Mouse (Mus musculus) limb, embryonic 14.5 days (tissue): ENCODE data around the gene Zfp106. TPM values are rescaled to one million over a fixed set of nuclear protein-coding genes. Genes with fewer than 3 reads are reported as not detected.

Experiments used
- ATAC-seq: fragments of 200-750 bp; cut with Nextera tagmentation; 2 replicates; pipeline ENCODE4 v1.8.0; 2017; ENCODE audit warnings: low read depth, moderate number of reproducible peaks, moderate TSS enrichment; ENCODE audit not compliant: low FRiP score
- DNase-seq: peaks from one replicate; pipeline ENCODE4 v3.0.0-alpha.2; 2015; ENCODE audit warnings: low spot score
- H3K27ac ChIP-seq: fragments of 300-500 bp; sonication (generic); replicated peaks from 2 replicates; pipeline ENCODE4 v1.5.1; 2014; ENCODE audit warnings: low read depth, mild to moderate bottlenecking, low read length, moderate library complexity, mixed read lengths
- H3K27me3 ChIP-seq: fragments of 300-500 bp; sonication (generic); 2 replicates; pipeline ENCODE4 v1.6.1; 2014; ENCODE audit warnings: low read length, mixed read lengths; ENCODE audit not compliant: control insufficient read depth, insufficient read depth
- H3K36me3 ChIP-seq: fragments of 300-500 bp; sonication (generic); 2 replicates; pipeline ENCODE4 v1.6.1; 2014; ENCODE audit warnings: mild to moderate bottlenecking, low read length, moderate library complexity, mixed read lengths; ENCODE audit not compliant: control insufficient read depth, insufficient read depth
- H3K4me1 ChIP-seq: fragments of 300-500 bp; sonication (generic); 2 replicates; pipeline ENCODE4 v1.6.1; 2014; ENCODE audit warnings: antibody characterized with exemption, low read length, mixed read lengths; ENCODE audit not compliant: control insufficient read depth, insufficient read depth
- H3K4me2 ChIP-seq: fragments of 300-500 bp; sonication (generic); replicated peaks from 2 replicates; pipeline ENCODE4 v1.6.1; 2014; ENCODE audit warnings: low read depth, mild to moderate bottlenecking, low read length, moderate library complexity; ENCODE audit not compliant: severe bottlenecking
- H3K4me3 ChIP-seq: fragments of 300-500 bp; sonication (generic); replicated peaks from 2 replicates; pipeline ENCODE4 v1.5.1; 2014; ENCODE audit warnings: low read length
- H3K9ac ChIP-seq: fragments of 300-500 bp; sonication (generic); 2 replicates; pipeline ENCODE4 v1.6.1; 2014; ENCODE audit warnings: mild to moderate bottlenecking, low read depth, low read length, moderate library complexity; ENCODE audit not compliant: severe bottlenecking
- H3K9me3 ChIP-seq: fragments of 300-500 bp; sonication (generic); 2 replicates; pipeline ENCODE4 v1.6.1; 2016; ENCODE audit warnings: low read length; ENCODE audit not compliant: control insufficient read depth
- POLR2A ChIP-seq: fragments of 200-500 bp; IDR thresholded peaks from 2 replicates; pipeline ENCODE4 v1.8.0; 2012; ENCODE audit warnings: inconsistent platforms, mild to moderate bottlenecking, moderate library complexity, borderline replicate concordance; ENCODE audit not compliant: insufficient read depth, insufficient read length; ENCODE audit errors: extremely low read depth
- WGBS: fragments of 180-500 bp; shearing (Covaris S2); extraction: QIAGEN DNeasy Blood & Tissue Kit; methylation state at CpG from one replicate; pipeline ENCODE4 v1.1.7; 2014; 5-methylcytosine and 5-hydroxymethylcytosine counted together
- polyA plus RNA-seq, 2 experiments: library from polyadenylated mRNA; depleted of rRNA in 1 of 2; stranded (reverse) in 1 of 2; unstranded in 1 of 2; fragments of >200 nt; fragmentation: Nextera tagmentation in 1 of 2; extraction: Ambion mirVana in 1 of 2; gene quantifications; 2 replicates each; pipeline versions ENCODE4 v1.2.1 to v1.2.3; 2012 to 2014

Gene Zfp106
- polyA plus RNA-seq, 2 experiments, result 58.0 to 61.1 TPM

DNA sequence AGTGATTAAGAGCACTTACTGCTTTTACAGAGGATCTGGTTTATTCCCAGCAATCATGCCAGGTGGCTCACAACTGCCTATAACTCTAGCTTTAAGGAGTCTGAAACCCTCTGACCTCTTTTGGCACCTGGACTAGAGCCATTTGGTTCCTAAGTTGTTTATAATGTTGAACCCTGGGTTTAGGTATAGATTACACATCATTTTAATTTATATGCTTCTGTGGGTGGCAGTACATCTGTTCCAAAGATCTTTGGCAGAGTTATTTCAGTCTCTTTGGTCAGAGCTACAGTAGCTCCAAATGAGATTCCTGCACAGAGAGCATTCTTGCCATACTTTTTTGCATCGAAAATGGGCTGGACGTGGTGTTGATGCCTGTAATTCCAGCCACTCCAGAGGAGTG lies 34.1 kb upstream of the Zfp106 start:
- H3K27me3 ChIP-seq, result no peaks in the 10 kb centered on the region
- TF ChIP-seq POLR2A, result no peak
- DNase-seq, result no peak
- no peak overlapping the region for H3K27ac ChIP-seq
- H3K4me1 ChIP-seq, result no peaks in the 10 kb centered on the region
- peaks cover 78% of the 10 kb centered on the region for H3K36me3 ChIP-seq
- no peak for ATAC-seq
- H3K9ac ChIP-seq, result no peak overlapping the region
- no peak overlapping the region for H3K4me3 ChIP-seq
- WGBS, result 90% methylated on average over 2 of the region's 2 CpGs
- H3K9me3 ChIP-seq, result no peaks in the 10 kb centered on the region
- H3K4me2 ChIP-seq, result no peak overlapping the region

DNA sequence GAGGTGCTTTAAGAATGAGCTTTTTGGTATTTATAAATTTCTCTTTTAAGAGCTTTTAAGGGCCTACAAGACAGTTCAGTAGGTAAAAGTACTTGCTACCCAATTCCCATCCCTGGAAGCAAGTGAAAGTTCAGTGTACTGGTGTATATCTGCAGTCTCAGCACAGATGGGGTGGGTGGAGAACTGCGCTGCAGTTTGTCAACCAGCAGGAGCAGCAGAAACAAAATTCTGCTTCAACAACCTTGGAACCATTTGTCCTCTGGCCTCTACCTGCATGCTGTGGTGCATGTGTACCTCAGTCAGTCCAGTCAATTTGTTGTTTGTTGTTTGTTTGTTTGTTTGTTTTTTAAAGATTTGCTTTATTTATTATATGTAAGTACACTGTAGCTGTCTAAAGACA lies 28.6 kb upstream of the Zfp106 start:
- Histone ChIP-seq H3K9ac (no peak overlapping the region), H3K4me1 (no peaks in the 10 kb centered on the region), H3K4me2 (no peak overlapping the region), H3K36me3 (peaks cover 72% of the 10 kb centered on the region), H3K27ac (no peak overlapping the region), H3K4me3 (no peak overlapping the region), H3K27me3 (no peaks in the 10 kb centered on the region), H3K9me3 (no peaks in the 10 kb centered on the region)
- ATAC-seq, result no peak
- no peak for DNase-seq
- no peak for TF ChIP-seq POLR2A
- WGBS, result 95% methylated on average over 1 of the region's 1 CpGs

GRCm38 (mm10) chr2:120589759-120590158 lies 26.1 kb upstream of the Zfp106 start:
- Histone ChIP-seq H3K9ac (no peak overlapping the region), H3K4me1 (no peaks in the 10 kb centered on the region), H3K36me3 (peaks cover 67% of the 10 kb centered on the region), H3K27me3 (no peaks in the 10 kb centered on the region), H3K9me3 (no peaks in the 10 kb centered on the region), H3K4me2 (no peak overlapping the region), H3K27ac (no peak overlapping the region), H3K4me3 (no peak overlapping the region)
- TF ChIP-seq POLR2A, result no peak
- DNase-seq (no peak), ATAC-seq (no peak)
- 85% methylated on average over 5 of the region's 5 CpGs for WGBS

DNA sequence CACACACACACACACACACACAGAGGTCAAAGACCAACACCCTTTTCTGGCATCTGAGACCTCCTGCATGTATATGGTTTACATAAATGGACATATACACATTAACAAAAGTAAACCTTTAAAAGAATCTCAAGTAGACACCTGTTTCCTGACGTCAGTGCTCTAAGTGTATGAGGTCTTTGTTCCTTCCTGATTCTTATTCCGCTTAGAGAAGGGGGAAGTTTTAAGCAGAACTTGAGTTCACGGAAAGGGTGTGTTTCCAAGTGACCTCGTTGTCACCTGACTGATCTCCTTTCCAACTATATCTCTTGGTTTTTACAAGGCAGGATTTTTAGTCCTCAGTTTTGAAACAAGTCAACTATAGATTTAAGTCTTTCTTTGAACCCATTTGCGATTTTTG lies 14.6 kb upstream of the Zfp106 start:
- Histone ChIP-seq H3K36me3 (0 out of 2 replicates have a peak, but pooled peaks cover 6% of the 10 kb centered on the region), H3K27me3 (no peaks in the 10 kb centered on the region), H3K4me1 (peaks cover 17% of the 10 kb centered on the region), H3K9ac (no peak overlapping the region), H3K27ac (no peak overlapping the region), H3K9me3 (no peaks in the 10 kb centered on the region), H3K4me2 (no peak overlapping the region), H3K4me3 (no peak overlapping the region)
- no peak for DNase-seq
- TF ChIP-seq POLR2A, result no peak
- WGBS, result 84% methylated on average over 5 of the region's 5 CpGs
- ATAC-seq, result no peak

DNA sequence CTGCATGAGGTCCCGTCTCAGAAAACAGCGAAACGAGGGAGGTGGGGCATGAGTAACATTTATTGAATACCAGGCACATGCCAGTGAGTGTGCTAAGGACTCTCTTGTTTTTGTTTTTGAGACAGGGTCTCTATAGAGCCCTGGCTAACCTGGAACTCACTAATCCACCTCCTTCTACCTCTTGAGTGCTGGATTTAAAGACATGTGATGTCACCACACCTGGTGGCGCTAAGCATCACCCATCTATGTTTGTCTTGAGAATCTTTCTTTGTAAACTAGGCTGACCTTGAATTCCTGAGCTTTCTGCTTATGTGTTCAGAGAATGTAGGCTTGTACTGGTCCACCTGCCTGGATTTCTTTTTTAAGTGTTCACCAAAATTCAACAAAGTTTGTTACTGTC lies 14.2 kb upstream of the Zfp106 start:
- ATAC-seq, result no peak
- 65% methylated on average over 4 of the region's 4 CpGs for WGBS

GRCm38 (mm10) chr2:120575978-120576377 lies 12.3 kb upstream of the Zfp106 start:
- no peak for ATAC-seq
- no peak overlapping the region for H3K4me2 ChIP-seq
- no peak overlapping the region for H3K4me3 ChIP-seq
- 89% methylated on average over 2 of the region's 2 CpGs for WGBS
- H3K9ac ChIP-seq, result no peak overlapping the region
- no peak for DNase-seq
- H3K27me3 ChIP-seq, result no peaks in the 10 kb centered on the region
- peaks cover 10% of the 10 kb centered on the region; the same call in 1 of the 2 replicates for H3K36me3 ChIP-seq
- peaks cover 17% of the 10 kb centered on the region for H3K4me1 ChIP-seq
- H3K27ac ChIP-seq, result no peak overlapping the region
- H3K9me3 ChIP-seq, result no peaks in the 10 kb centered on the region
- no peak for TF ChIP-seq POLR2A

More for the DNA sequence above, 14.2 kb upstream of the Zfp106 start:
- no peaks in the 10 kb centered on the region for H3K9me3 ChIP-seq
- H3K9ac ChIP-seq, result no peak overlapping the region
- H3K36me3 ChIP-seq, result 0 out of 2 replicates have a peak, but pooled peaks cover 4% of the 10 kb centered on the region
- no peaks in the 10 kb centered on the region for H3K27me3 ChIP-seq
- no peak overlapping the region for H3K4me3 ChIP-seq
- no peak overlapping the region for H3K27ac ChIP-seq
- H3K4me1 ChIP-seq, result peaks cover 17% of the 10 kb centered on the region
- no peak for TF ChIP-seq POLR2A
- no peak for DNase-seq
- no peak overlapping the region for H3K4me2 ChIP-seq
